Mouse (Mus musculus) MEL (cell line): Measurements from ENCODE around the gene Itgae. TPM values are rescaled to one million over a fixed set of nuclear protein-coding genes. Genes with fewer than 3 reads are reported as not detected.

Source experiments
- DNase-seq: peaks from one replicate; pipeline ENCODE4 v3.0.0; 2011; ENCODE audit warnings: low read depth, low spot score
- H3K27ac ChIP-seq: 2 replicates; pipeline ENCODE4 v1.5.1; 2012; ENCODE audit warnings: low read depth, mild to moderate bottlenecking, control low read depth, low read length, moderate library complexity; ENCODE audit not compliant: control insufficient read depth
- H3K27me3 ChIP-seq, 2 experiments: fragments of 150-350 bp in 1 of 2; sonication (generic) in 1 of 2; 2 replicates each; pipeline ENCODE4 v1.6.1; 2012; ENCODE audit warnings: low read length in 2 of 2, mild to moderate bottlenecking in 2 of 2, improper control_type of control experiment in 1 of 2, moderate library complexity in 1 of 2; ENCODE audit not compliant: insufficient read depth in 2 of 2, control insufficient read depth in 1 of 2
- H3K36me3 ChIP-seq, 2 experiments: 2 replicates each; pipeline ENCODE4 v1.6.1; 2012 to 2014; ENCODE audit warnings: low read length in 2 of 2, improper control_type of control experiment in 1 of 2, inconsistent platforms in 1 of 2, mild to moderate bottlenecking in 1 of 2; ENCODE audit not compliant: insufficient read depth in 2 of 2, control insufficient read depth in 1 of 2
- H3K4me1 ChIP-seq, 2 experiments: fragments of 150-350 bp in 1 of 2; sonication (generic) in 1 of 2; 2 replicates each; pipeline ENCODE4 v1.6.1; 2012; ENCODE audit warnings: low read length in 2 of 2, improper control_type of control experiment in 1 of 2, mild to moderate bottlenecking in 1 of 2; ENCODE audit not compliant: insufficient read depth in 2 of 2, control insufficient read depth in 1 of 2
- H3K4me3 ChIP-seq, 2 experiments: fragments of 150-350 bp in 1 of 2; sonication (generic) in 1 of 2; 2 replicates each; pipeline ENCODE4 v1.5.1; 2012; ENCODE audit warnings: low read depth in 2 of 2, low read length in 2 of 2, mild to moderate bottlenecking in 2 of 2, moderate library complexity in 2 of 2, control low read depth in 1 of 2, improper control_type of control experiment in 1 of 2; ENCODE audit not compliant: control insufficient read depth in 1 of 2, insufficient read depth in 1 of 2
- H3K79me2 ChIP-seq: 2 replicates; pipeline ENCODE4 v1.6.1; 2012; ENCODE audit warnings: mild to moderate bottlenecking, low read length, moderate library complexity; ENCODE audit not compliant: control insufficient read depth, poor library complexity, insufficient read depth
- H3K9ac ChIP-seq: 2 replicates; pipeline ENCODE4 v1.6.1; 2012; ENCODE audit warnings: low read depth, mild to moderate bottlenecking, control low read depth, low read length, moderate library complexity; ENCODE audit not compliant: control insufficient read depth, poor library complexity, severe bottlenecking
- H3K9me3 ChIP-seq: fragments of 150-350 bp; sonication (generic); replicated peaks from 2 replicates; pipeline ENCODE4 v1.6.1; 2012; ENCODE audit warnings: mild to moderate bottlenecking, low read length, improper control_type of control experiment, moderate library complexity; ENCODE audit not compliant: insufficient read depth
- CHD1 ChIP-seq: IDR thresholded peaks from 2 replicates; pipeline ENCODE4 v1.6.1; 2012; ENCODE audit warnings: low read depth, mild to moderate bottlenecking, inconsistent platforms, low read length, improper control_type of control experiment
- E2F4 ChIP-seq: IDR thresholded peaks from 2 replicates; pipeline ENCODE4 v1.6.1; 2011; ENCODE audit warnings: low read depth, low read length, improper control_type of control experiment, borderline replicate concordance
- GABPA ChIP-seq: IDR thresholded peaks from 2 replicates; pipeline ENCODE4 v1.6.1; 2012; ENCODE audit warnings: low read depth, mild to moderate bottlenecking, inconsistent platforms, low read length, improper control_type of control experiment, moderate library complexity
- HCFC1 ChIP-seq: IDR thresholded peaks from 2 replicates; pipeline ENCODE4 v1.6.1; 2012; ENCODE audit warnings: low read depth, mild to moderate bottlenecking, inconsistent platforms, low read length, improper control_type of control experiment, moderate library complexity
- JUND ChIP-seq: IDR thresholded peaks from 2 replicates; pipeline ENCODE4 v1.6.1; 2011; ENCODE audit warnings: low read depth, mild to moderate bottlenecking, improper control_type of control experiment, low read length
- KAT2A ChIP-seq: conservative IDR thresholded peaks from 2 replicates; pipeline ENCODE4 v1.6.1; 2012; ENCODE audit warnings: low read depth, low read length, improper control_type of control experiment, inconsistent platforms
- MAX ChIP-seq: IDR thresholded peaks from 2 replicates; pipeline ENCODE4 v1.6.1; 2011; ENCODE audit warnings: low read length, improper control_type of control experiment
- MAZ ChIP-seq: IDR thresholded peaks from 2 replicates; pipeline ENCODE4 v1.6.1; 2012; ENCODE audit warnings: low read depth, mild to moderate bottlenecking, inconsistent platforms, low read length, improper control_type of control experiment
- MEF2A ChIP-seq: IDR thresholded peaks from 2 replicates; pipeline ENCODE4 v1.6.1; 2014; ENCODE audit warnings: low read depth, mild to moderate bottlenecking, inconsistent platforms, low read length, improper control_type of control experiment; ENCODE audit not compliant: poor library complexity, insufficient replicate concordance, severe bottlenecking; ENCODE audit errors: extremely low read depth
- MYB ChIP-seq: IDR thresholded peaks from 2 replicates; pipeline ENCODE4 v1.6.1; 2011; ENCODE audit warnings: mild to moderate bottlenecking, low read depth, low read length, improper control_type of control experiment
- NRF1 ChIP-seq: IDR thresholded peaks from 2 replicates; pipeline ENCODE4 v1.6.1; 2014; ENCODE audit warnings: low read depth, mild to moderate bottlenecking, inconsistent platforms, low read length, improper control_type of control experiment, moderate library complexity; ENCODE audit not compliant: poor library complexity, insufficient read depth, severe bottlenecking
- POLR2A ChIP-seq, 2 experiments: IDR thresholded peaks; 2 replicates each; pipeline ENCODE4 v1.6.1; 2011 to 2012; ENCODE audit warnings: low read length in 2 of 2, mild to moderate bottlenecking in 2 of 2, control low read depth in 1 of 2, improper control_type of control experiment in 1 of 2, low read depth in 1 of 2, moderate library complexity in 1 of 2; ENCODE audit not compliant: control insufficient read depth in 1 of 2, insufficient read depth in 1 of 2, poor library complexity in 1 of 2
- POLR2AphosphoS2 ChIP-seq: IDR thresholded peaks from 2 replicates; pipeline ENCODE4 v1.6.1; 2011; ENCODE audit warnings: low read length, improper control_type of control experiment
- POLR2AphosphoS5 ChIP-seq: IDR thresholded peaks from 2 replicates; pipeline ENCODE4 v1.6.1; 2012; ENCODE audit warnings: low read depth, borderline replicate concordance, mild to moderate bottlenecking, inconsistent platforms, low read length, moderate library complexity, mixed read lengths
- RAD21 ChIP-seq: IDR thresholded peaks from 2 replicates; pipeline ENCODE4 v1.6.1; 2011; ENCODE audit warnings: mild to moderate bottlenecking, low read depth, low read length, improper control_type of control experiment
- SIN3A ChIP-seq: IDR thresholded peaks from 2 replicates; pipeline ENCODE4 v1.6.1; 2012; ENCODE audit warnings: low read length, improper control_type of control experiment, inconsistent platforms
- SMC3 ChIP-seq: IDR thresholded peaks from 2 replicates; pipeline ENCODE4 v1.6.1; 2011; ENCODE audit warnings: low read depth, low read length, improper control_type of control experiment
- TAL1 ChIP-seq: IDR thresholded peaks from 2 replicates; pipeline ENCODE4 v1.6.1; 2012; ENCODE audit warnings: mild to moderate bottlenecking, inconsistent platforms, low read length, moderate library complexity, mixed read lengths
- UBTF ChIP-seq: IDR thresholded peaks from 2 replicates; pipeline ENCODE4 v1.6.1; 2012; ENCODE audit warnings: low read depth, mild to moderate bottlenecking, inconsistent platforms, low read length, improper control_type of control experiment, moderate library complexity, borderline replicate concordance; ENCODE audit not compliant: insufficient read depth
- USF1 ChIP-seq: IDR thresholded peaks from 2 replicates; pipeline ENCODE4 v1.6.1; 2014; ENCODE audit warnings: low read depth, mild to moderate bottlenecking, inconsistent platforms, low read length, improper control_type of control experiment, moderate library complexity
- USF2 ChIP-seq, 2 experiments: IDR thresholded peaks; 2 replicates each; pipeline ENCODE4 v1.6.1; 2011 to 2012; ENCODE audit warnings: improper control_type of control experiment in 2 of 2, low read length in 2 of 2, borderline replicate concordance in 1 of 2, inconsistent platforms in 1 of 2, low read depth in 1 of 2, mild to moderate bottlenecking in 1 of 2; ENCODE audit not compliant: insufficient read depth in 1 of 2
- ZC3H11A ChIP-seq: IDR thresholded peaks from 2 replicates; pipeline ENCODE4 v1.6.1; 2012; ENCODE audit warnings: low read depth, mild to moderate bottlenecking, inconsistent platforms, low read length, improper control_type of control experiment
- ZKSCAN1 ChIP-seq: IDR thresholded peaks from 2 replicates; pipeline ENCODE4 v1.6.1; 2012; ENCODE audit warnings: low read depth, mild to moderate bottlenecking, inconsistent platforms, low read length, improper control_type of control experiment, moderate library complexity
- ZMIZ1 ChIP-seq: IDR thresholded peaks from 2 replicates; pipeline ENCODE4 v1.6.1; 2012; ENCODE audit warnings: low read depth, mild to moderate bottlenecking, inconsistent platforms, low read length, improper control_type of control experiment, moderate library complexity
- ZNF384 ChIP-seq: IDR thresholded peaks from 2 replicates; pipeline ENCODE4 v1.6.1; 2012; ENCODE audit warnings: low read depth, mild to moderate bottlenecking, inconsistent platforms, low read length, improper control_type of control experiment
- polyA plus RNA-seq, 2 experiments: library from polyadenylated mRNA; stranded (reverse) in 1 of 2; unstranded in 1 of 2; fragments of >175 nt in 1 of 2; fragments of >200 nt in 1 of 2; gene quantifications; 2 replicates each; pipeline versions ENCODE4 v1.2.1 to v1.2.4; 2012; ENCODE audit warnings: low replicate concordance in 2 of 2, low read depth in 1 of 2; ENCODE audit not compliant: insufficient read length in 2 of 2, insufficient read depth in 1 of 2, missing spikeins in 1 of 2
- total RNA-seq: library from RNA; depleted of rRNA; stranded (reverse); fragments of 300-350 nt; gene quantifications from 2 replicates; pipeline ENCODE4 v1.2.3, GENCODE M21; 2012

Itgae gene
- total and polyA plus RNA-seq, 3 experiments = 0.04 to 0.22 TPM; not detected in 1

DNA sequence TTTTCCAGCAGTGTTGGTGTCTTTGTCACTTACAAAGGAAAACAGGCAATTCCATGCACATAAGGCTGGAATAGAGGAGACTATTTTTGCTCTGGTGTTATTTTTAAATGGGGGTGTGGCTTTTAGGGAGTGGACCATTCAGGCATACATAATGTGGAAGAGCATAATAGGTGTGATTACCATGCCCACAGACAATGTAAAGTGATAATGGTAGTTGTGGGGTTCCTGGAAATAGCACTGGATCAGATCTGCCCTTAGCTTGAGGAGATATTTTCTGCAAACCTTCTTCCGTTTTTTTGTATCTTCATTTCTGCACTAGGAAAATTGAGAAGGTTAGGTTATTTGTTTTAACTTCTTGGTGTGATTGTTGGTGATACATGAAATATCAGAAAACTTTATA, 37.6 kb upstream of the Itgae start (continued):
- TF ChIP-seq MEF2A = peak; percentile 91; the same call in 1 of the 2 replicates
- no peak for TF ChIP-seq ZNF384
- TF ChIP-seq GABPA = no peak
- peak; percentile 85 for TF ChIP-seq SIN3A
- TF ChIP-seq POLR2A (IDR thresholded peaks at IDR 0.05; ENCODE audit: control insufficient read depth in 1 of 2, insufficient read depth in 1 of 2, low read depth in 1 of 2, low read length in 2 of 2, poor library complexity in 1 of 2) = no peak
- peak; percentile 45; the same call in 1 of the 2 replicates for TF ChIP-seq HCFC1
- TF ChIP-seq USF2 (IDR thresholded peaks at IDR 0.05; ENCODE audit: borderline replicate concordance in 1 of 2, insufficient read depth in 1 of 2, low read depth in 1 of 2, low read length in 2 of 2) = no peak
- TF ChIP-seq NRF1 = no peak
- TF ChIP-seq ZKSCAN1 = 0 out of 2 replicates have a peak, but pooled peaks have one; percentile 54
- no peak for TF ChIP-seq ZMIZ1
- TF ChIP-seq MYB = no peak
- TF ChIP-seq POLR2AphosphoS2 = no peak
- no peak for TF ChIP-seq CHD1
- no peak for TF ChIP-seq E2F4
- no peak for TF ChIP-seq RAD21
- no peak for TF ChIP-seq SMC3
- no peak for TF ChIP-seq JUND
- peak; percentile 48 for TF ChIP-seq TAL1
- 0 out of 2 replicates have a peak, but pooled peaks have one; percentile 25 for TF ChIP-seq MAZ
- no peak for TF ChIP-seq KAT2A

- DNase-seq = no peak
- Histone ChIP-seq H3K4me3 (no peak overlapping the region), H3K9me3 (no peaks in the 10 kb centered on the region), H3K27me3 (no peaks in the 10 kb centered on the region), H3K79me2 (peaks cover 2% of the 10 kb centered on the region; the same call in 1 of the 2 replicates), H3K36me3 (peaks cover 10 to 14% of the 10 kb centered on the region in 2 experiments), H3K4me1 (peaks cover 6 to 8% of the 10 kb centered on the region in 2 experiments), H3K9ac (no peak overlapping the region), H3K27ac (no peak overlapping the region)
- no peak for TF ChIP-seq SMC3
- no peak for TF ChIP-seq POLR2AphosphoS5
- no peak for TF ChIP-seq UBTF
- TF ChIP-seq NRF1 = no peak
- no peak for TF ChIP-seq SIN3A
- TF ChIP-seq POLR2AphosphoS2 = no peak
- TF ChIP-seq CHD1 = no peak
- TF ChIP-seq JUND = no peak
- no peak for TF ChIP-seq ZC3H11A
- TF ChIP-seq MAX = no peak
- TF ChIP-seq ZKSCAN1 = no peak
- no peak for TF ChIP-seq USF1
- TF ChIP-seq POLR2A (IDR thresholded peaks at IDR 0.05; ENCODE audit: control insufficient read depth in 1 of 2, insufficient read depth in 1 of 2, low read depth in 1 of 2, low read length in 2 of 2, poor library complexity in 1 of 2) = no peak
- TF ChIP-seq, all 39 proteins: peak for 0
Observed at GRCm38 (mm10) chr11:73057701-73058100, 32.7 kb upstream of the Itgae start.
